Mouse (Mus musculus) limb, embryonic 10.5 days (tissue): ENCODE measurements around the gene Tnik. TPM values are rescaled to one million over a fixed set of nuclear protein-coding genes. Genes with fewer than 3 reads are reported as not detected.

ENCODE experiments used
- DNase-seq: peaks from one replicate; pipeline ENCODE4 v3.0.0-alpha.2; 2017; ENCODE audit warnings: low spot score
- H3K27ac ChIP-seq: fragments of 300-500 bp; sonication (generic); 2 replicates; pipeline ENCODE4 v1.5.1; 2016; ENCODE audit warnings: mild to moderate bottlenecking
- H3K27me3 ChIP-seq: fragments of 300-500 bp; sonication (generic); 2 replicates; pipeline ENCODE4 v1.6.1; 2016; ENCODE audit warnings: low read depth, mild to moderate bottlenecking; ENCODE audit not compliant: poor library complexity, severe bottlenecking
- H3K36me3 ChIP-seq: fragments of 300-500 bp; sonication (generic); 2 replicates; pipeline ENCODE4 v1.6.1; 2016; ENCODE audit warnings: mild to moderate bottlenecking, moderate library complexity
- H3K4me1 ChIP-seq: fragments of 300-500 bp; sonication (generic); 2 replicates; pipeline ENCODE4 v1.6.1; 2016
- H3K4me3 ChIP-seq: fragments of 300-500 bp; sonication (generic); 2 replicates; pipeline ENCODE4 v1.5.1; 2016; ENCODE audit warnings: mild to moderate bottlenecking, moderate library complexity
- H3K9me3 ChIP-seq: fragments of 300-500 bp; sonication (generic); replicated peaks from 2 replicates; pipeline ENCODE4 v1.6.1; 2016; ENCODE audit warnings: mild to moderate bottlenecking
- WGBS: fragments of 180-500 bp; shearing (Covaris S2); methylation state at CpG from one replicate; pipeline ENCODE4 v1.1.7; 2016; 5-methylcytosine and 5-hydroxymethylcytosine counted together
- microRNA-seq: library from miRNA; unstranded; fragments of <30 nt; microRNA quantifications from one replicate; pipeline ENCODE4, GENCODE M21; 2017
- polyA plus RNA-seq: library from polyadenylated mRNA; unstranded; fragments of >200 nt; fragmentation: Nextera tagmentation; extraction: Ambion mirVana; gene quantifications from 2 replicates; pipeline ENCODE4 v1.2.1, GENCODE M21; 2016

Gene Tnik
- polyA plus RNA-seq, 1 experiment from 2014 or later = 1.9 TPM

- Histone ChIP-seq H3K4me3 (no peak overlapping the region), H3K27me3 (no peaks in the 10 kb centered on the region), H3K36me3 (no peaks in the 10 kb centered on the region), H3K27ac (no peak overlapping the region), H3K9me3 (no peaks in the 10 kb centered on the region), H3K4me1 (no peaks in the 10 kb centered on the region)
- WGBS = 93% methylated on average over 7 of the region's 7 CpGs
- no peak for DNase-seq
These were observed 458.8 kb downstream of the Tnik start for GRCm38 (mm10) chr3:28721838-28722237.

- Histone ChIP-seq H3K27ac (no peak overlapping the region), H3K9me3 (no peaks in the 10 kb centered on the region), H3K4me1 (no peaks in the 10 kb centered on the region), H3K4me3 (no peak overlapping the region), H3K27me3 (no peaks in the 10 kb centered on the region), H3K36me3 (no peaks in the 10 kb centered on the region)
- no peak for DNase-seq
These were observed 459.5 kb downstream of the Tnik start for GRCm38 (mm10) chr3:28722531-28722930.

GRCm38 (mm10) chr3:28723534-28723933, 460.5 kb downstream of the Tnik start:
- no peak for DNase-seq
- no peak overlapping the region for H3K4me3 ChIP-seq
- no peaks in the 10 kb centered on the region for H3K4me1 ChIP-seq
- WGBS = 66% methylated on average over 6 of the region's 6 CpGs
- no peak overlapping the region for H3K27ac ChIP-seq
- no peaks in the 10 kb centered on the region for H3K27me3 ChIP-seq
- H3K36me3 ChIP-seq = no peaks in the 10 kb centered on the region
- no peaks in the 10 kb centered on the region for H3K9me3 ChIP-seq

GRCm38 (mm10) chr3:28725203-28725602, 462.2 kb downstream of the Tnik start:
- WGBS = 95% methylated on average over 13 of the region's 13 CpGs
- no peaks in the 10 kb centered on the region for H3K36me3 ChIP-seq
- no peaks in the 10 kb centered on the region for H3K27me3 ChIP-seq
- no peak overlapping the region for H3K27ac ChIP-seq
- DNase-seq = no peak
- H3K9me3 ChIP-seq = no peaks in the 10 kb centered on the region
- H3K4me1 ChIP-seq = no peaks in the 10 kb centered on the region
- H3K4me3 ChIP-seq = no peak overlapping the region

Small RNA genes lying within 50 kb of the gene (microRNA-seq; reads per million reads assigned to microRNA genes)
- gene Mir466q = not detected
